In genomic region chr7:132372752-132373513, GRCm38 (mm10) we compare ENCODE assay signal across 11 mouse cellular contexts. TPM values are rescaled to one million over a fixed set of nuclear protein-coding genes. Genes with fewer than 3 reads are reported as not detected.
DNase-seq lines count a peak whose midpoint lies in the region; ATAC-seq and TF ChIP-seq lines count a peak whose summit lies in the region.
"Had no signal": no experiment of that assay in that cellular context is flagged by ENCODE, and none has a peak within 500 bp of the region (broad histone marks: within the 10 kb centered on the region; RNA-seq: fewer than 3 reads in every experiment).

No protein-coding gene starts in this region.

- no peaks in the 10 kb centered on the region for H3K36me3 ChIP-seq in midbrain, embryonic 11.5 days (ENCODE audit: control insufficient read depth, insufficient read depth, low read length)
- no peaks in the 10 kb centered on the region for H3K36me3 ChIP-seq in heart, embryonic 11.5 days (ENCODE audit: control insufficient read depth, insufficient read depth, low read length)
- H3K36me3 ChIP-seq: heart, embryonic 13.5 days; stomach, embryonic 15.5 days had no signal

- H3K27me3 ChIP-seq in midbrain, embryonic 11.5 days (ENCODE audit: control insufficient read depth, insufficient read depth, low read length) = no peaks in the 10 kb centered on the region
- no peaks in the 10 kb centered on the region for H3K27me3 ChIP-seq in heart, embryonic 11.5 days (ENCODE audit: control insufficient read depth, insufficient read depth, low read length)
- H3K27me3 ChIP-seq: heart, embryonic 13.5 days; stomach, embryonic 15.5 days had no signal

- TF ChIP-seq CTCF in brain, embryonic 14.5 days (IDR thresholded peaks at IDR 0.05; ENCODE audit: borderline replicate concordance, extremely low read depth, insufficient read depth, insufficient read length) = no peak

- no peak overlapping the region; the same call in 1 of the 2 replicates for H3K27ac ChIP-seq in midbrain, embryonic 11.5 days (ENCODE audit: low read depth, low read length)
- no peak overlapping the region for H3K27ac ChIP-seq in heart, embryonic 11.5 days (ENCODE audit: low read depth, low read length)
- H3K27ac ChIP-seq: heart, embryonic 13.5 days had no signal

- 0 out of 2 replicates have a peak overlapping the region, but pooled peaks have one; percentile 1 for H3K9ac ChIP-seq in midbrain, embryonic 11.5 days (ENCODE audit: low read length)
- H3K9ac ChIP-seq in heart, embryonic 11.5 days (ENCODE audit: low read depth, low read length) = no peak overlapping the region
- H3K9ac ChIP-seq: heart, embryonic 13.5 days; stomach, embryonic 15.5 days had no signal

- 50% methylated on average over 17 of the region's 17 CpGs for WGBS in midbrain, embryonic 11.5 days
- 54% methylated on average over 17 of the region's 17 CpGs for WGBS in heart, embryonic 11.5 days (ENCODE audit: insufficient replicate concordance)

- no peak overlapping the region for H3K4me3 ChIP-seq in midbrain, embryonic 11.5 days (ENCODE audit: low read depth, low read length)
- no peak overlapping the region for H3K4me3 ChIP-seq in heart, embryonic 11.5 days (ENCODE audit: low read depth, low read length)
- H3K4me3 ChIP-seq: heart, embryonic 13.5 days; stomach, embryonic 15.5 days had no signal

- DNase-seq in cerebellum, postnatal 4 days (ENCODE audit: low spot score in 2 of 2) = no peak
- peak; percentile 58 for DNase-seq in brain, embryonic 14.5 days (ENCODE audit: low read depth)
- peak; percentile 88 for DNase-seq in midbrain, embryonic 11.5 days (ENCODE audit: low spot score, missing footprints)
- DNase-seq in heart, adult 11 months = no peak
- no peak for DNase-seq in kidney, postnatal 10 days
- DNase-seq: lung, adult 18-20 months had no signal

- H3K4me1 ChIP-seq in midbrain, embryonic 11.5 days (ENCODE audit: control insufficient read depth, insufficient read depth, low read length) = peaks cover 3% of the 10 kb centered on the region; the same call in 1 of the 2 replicates
- H3K4me1 ChIP-seq in heart, embryonic 11.5 days (ENCODE audit: control insufficient read depth, insufficient read depth, low read length) = peaks cover 4% of the 10 kb centered on the region; the same call in 1 of the 2 replicates

- no peaks in the 10 kb centered on the region for H3K9me3 ChIP-seq in midbrain, embryonic 11.5 days (ENCODE audit: control insufficient read depth, low read length)
- H3K9me3 ChIP-seq in heart, embryonic 11.5 days (replicated peaks; ENCODE audit: control insufficient read depth, low read length) = no peaks in the 10 kb centered on the region
- H3K9me3 ChIP-seq: heart, embryonic 13.5 days; stomach, embryonic 15.5 days had no signal

- ATAC-seq in cerebellum, adult (ENCODE audit: insufficient number of reproducible peaks, low FRiP score, low TSS enrichment) = peak; percentile 66; the same call in 1 of the 2 replicates
- ATAC-seq in erythroid progenitor cell, adult 5-6 weeks (replicated peaks; ENCODE audit: low FRiP score, poor library complexity, severe bottlenecking) = 0 out of 2 replicates have a peak, but pooled peaks have one; percentile 19
- no peak for ATAC-seq in midbrain, embryonic 11.5 days (ENCODE audit: low FRiP score)
- ATAC-seq in heart, embryonic 11.5 days (replicated peaks; ENCODE audit: insufficient number of reproducible peaks, low FRiP score, low TSS enrichment) = no peak

- no peak for TF ChIP-seq POLR2A in brain, embryonic 14.5 days (IDR thresholded peaks at IDR 0.05; ENCODE audit: borderline replicate concordance, extremely low read depth, insufficient read depth, insufficient read length, poor library complexity, severe bottlenecking)

- H3K4me2 ChIP-seq in midbrain, embryonic 11.5 days = no peak overlapping the region
- H3K4me2 ChIP-seq in heart, embryonic 11.5 days = no peak overlapping the region
- H3K4me2 ChIP-seq: heart, embryonic 13.5 days had no signal

RNA-seq across cellular contexts. Expression of gene Chst15, which starts 55.9 kb away (rescaled TPM):
- 8.5 and 14.4 TPM in 2 replicates for polyA plus RNA-seq in brain, embryonic 14.5 days (2012; rRNA removed)
- total RNA-seq in erythroid progenitor cell, adult 5-6 weeks (2015; ENCODE audit: low replicate concordance) = 7.9 and 8.0 TPM in 2 replicates
- total RNA-seq in erythroid progenitor cell, adult 5-6 weeks (2017; ENCODE audit: low replicate concordance) = 3.6 and 3.8 TPM in 2 replicates
- 18.0 and 18.2 TPM in 2 replicates for polyA plus RNA-seq in midbrain, embryonic 11.5 days (2014; fragmentation: Nextera tagmentation; extraction: Ambion mirVana)
- polyA plus RNA-seq in heart, embryonic 11.5 days (2014; fragmentation: Nextera tagmentation; extraction: Ambion mirVana) = 2.4 and 3.3 TPM in 2 replicates

Comparison
In these comparisons a context has a peak if more than half of its experiments do, and no peak if none do; other contexts are left out.
1. ATAC-seq: peak in cerebellum, adult (single experiment) and erythroid progenitor cell, adult 5-6 weeks (single experiment); none in midbrain, embryonic 11.5 days (single experiment) and heart, embryonic 11.5 days (single experiment).
2. DNase-seq: peak in brain, embryonic 14.5 days (single experiment) and midbrain, embryonic 11.5 days (single experiment); none in cerebellum, postnatal 4 days (0 of 2), heart, adult 11 months (single experiment) and kidney, postnatal 10 days (single experiment).